Mouse (Mus musculus): ENCODE measurements around the gene Nsun4. TPM values are rescaled to one million over a fixed set of nuclear protein-coding genes. Genes with fewer than 3 reads are reported as not detected.
A peak's percentile ranks its signal among the peaks of the same experiment; 100 is the strongest.

Gene Nsun4
- polyA plus RNA-seq, 2 experiments, result 4.4 to 7.0 TPM

DNA sequence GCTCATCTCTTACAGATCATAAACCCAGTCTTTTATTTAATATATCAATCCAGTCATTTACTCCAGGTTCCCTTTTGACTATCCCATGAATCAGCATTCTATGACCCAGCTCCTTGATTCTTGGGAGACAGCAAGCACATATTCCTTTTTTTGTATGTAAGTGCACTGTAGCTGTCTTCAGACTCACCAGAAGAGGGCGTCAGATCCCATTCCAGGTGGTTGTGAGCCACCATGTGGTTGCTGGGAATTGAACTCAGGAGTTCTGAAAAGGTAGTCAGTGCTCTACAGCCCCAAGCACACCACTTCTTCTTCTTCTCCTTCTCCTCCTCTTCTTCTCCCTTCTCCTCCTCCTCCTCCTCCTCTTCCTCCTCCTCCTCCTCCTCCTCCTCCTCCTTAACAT lies 3.9 kb upstream of the Nsun4 start:
- Histone ChIP-seq H3K4me1 (replicated peaks; ENCODE audit: control insufficient read depth in 2 of 2, insufficient read depth in 2 of 2, low read length in 1 of 2) (peaks cover 5 to 9% of the 10 kb centered on the region in 2 experiments), H3K9me3 (ENCODE audit: control insufficient read depth, low read length) (no peaks in the 10 kb centered on the region), H3K9ac (replicated peaks) (no peak overlapping the region), H3K4me2 (ENCODE audit: low read depth) (no peak overlapping the region), H3K27me3 (ENCODE audit: control insufficient read depth, insufficient read depth, low read length) (no peaks in the 10 kb centered on the region), H3K4me3 (ENCODE audit: insufficient read depth in 1 of 2, low read depth in 2 of 2, low read length in 2 of 2) (no peak overlapping the region), H3K36me3 (replicated peaks; ENCODE audit: control insufficient read depth, insufficient read depth, low read depth) (no peaks in the 10 kb centered on the region), H3K27ac (no peak overlapping the region)
- WGBS (ENCODE audit: insufficient replicate concordance), result 0% methylated on average over 1 of the region's 1 CpGs
- DNase-seq (ENCODE audit: low read depth in 3 of 3, low spot score in 3 of 3) (no peak), ATAC-seq (ENCODE audit: insufficient read depth) (no peak)
- TF ChIP-seq CTCF (IDR thresholded peaks at IDR 0.05; ENCODE audit: low read depth) (0 out of 2 replicates have a peak, but pooled peaks have one; percentile 28), EP300 (IDR thresholded peaks at IDR 0.05; ENCODE audit: low read depth) (no peak)

DNA sequence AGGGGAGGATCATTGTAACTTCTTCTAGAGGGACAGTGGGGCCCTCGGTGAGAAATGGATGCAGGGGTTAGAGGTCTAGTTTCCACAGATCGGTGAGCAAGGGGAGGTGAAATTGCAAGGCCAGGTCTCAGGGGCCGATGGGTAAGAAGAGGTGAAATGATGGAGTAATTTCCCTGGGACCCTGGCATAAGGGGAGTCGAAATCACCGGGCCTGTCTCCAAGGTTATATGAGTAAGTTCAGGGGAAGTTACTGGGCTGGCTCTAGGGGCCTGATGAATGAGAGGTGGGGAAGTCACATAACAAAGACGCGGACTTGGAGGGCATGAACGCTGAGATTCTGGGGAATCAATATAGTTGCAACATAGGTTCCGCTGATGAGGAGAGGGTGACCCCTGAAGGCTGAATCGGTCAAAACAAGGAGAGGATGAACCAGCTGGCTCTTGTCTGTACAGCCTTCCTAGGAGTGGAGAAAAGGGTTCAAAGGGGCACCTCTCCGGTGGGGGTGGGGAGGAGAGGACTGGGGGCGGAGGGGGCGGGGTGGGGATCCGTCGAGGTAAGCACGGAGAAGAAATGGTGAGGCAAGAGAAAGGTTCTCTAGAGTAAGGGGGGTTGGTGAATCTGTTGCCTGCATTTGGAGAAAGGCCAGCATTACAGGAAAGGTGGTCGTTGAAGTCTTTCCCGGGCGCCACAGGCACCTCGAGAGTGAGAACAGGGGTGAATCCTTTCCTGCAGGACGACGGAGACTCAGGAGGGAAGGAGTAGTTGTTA lies 966 bp downstream of the Nsun4 start:
- DNase-seq (ENCODE audit: low read depth in 3 of 3, low spot score in 3 of 3) (peak in 1 of 3 experiments; percentile 24), ATAC-seq (ENCODE audit: insufficient read depth) (peak; percentile 21; the same call in 1 of the 2 replicates)
- 9% methylated on average over 22 of the region's 22 CpGs for WGBS (ENCODE audit: insufficient replicate concordance)
- Histone ChIP-seq H3K4me1 (replicated peaks; ENCODE audit: control insufficient read depth in 2 of 2, insufficient read depth in 2 of 2, low read length in 1 of 2) (peaks cover 8 to 13% of the 10 kb centered on the region in 2 experiments), H3K27me3 (ENCODE audit: control insufficient read depth, insufficient read depth, low read length) (no peaks in the 10 kb centered on the region), H3K27ac (peak overlapping the region; percentile 93), H3K9me3 (ENCODE audit: control insufficient read depth, low read length) (no peaks in the 10 kb centered on the region), H3K4me3 (ENCODE audit: insufficient read depth in 1 of 2, low read depth in 2 of 2, low read length in 2 of 2) (peak overlapping the region; percentile 66 to 91), H3K9ac (replicated peaks) (peak overlapping the region; percentile 77), H3K36me3 (replicated peaks; ENCODE audit: control insufficient read depth, insufficient read depth, low read depth) (no peaks in the 10 kb centered on the region; the same call in 1 of the 2 replicates), H3K4me2 (ENCODE audit: low read depth) (peak overlapping the region; percentile 90)
- TF ChIP-seq EP300 (IDR thresholded peaks at IDR 0.05; ENCODE audit: low read depth), result no peak
- TF ChIP-seq CTCF (IDR thresholded peaks at IDR 0.05; ENCODE audit: low read depth), result peak; percentile 43

DNA sequence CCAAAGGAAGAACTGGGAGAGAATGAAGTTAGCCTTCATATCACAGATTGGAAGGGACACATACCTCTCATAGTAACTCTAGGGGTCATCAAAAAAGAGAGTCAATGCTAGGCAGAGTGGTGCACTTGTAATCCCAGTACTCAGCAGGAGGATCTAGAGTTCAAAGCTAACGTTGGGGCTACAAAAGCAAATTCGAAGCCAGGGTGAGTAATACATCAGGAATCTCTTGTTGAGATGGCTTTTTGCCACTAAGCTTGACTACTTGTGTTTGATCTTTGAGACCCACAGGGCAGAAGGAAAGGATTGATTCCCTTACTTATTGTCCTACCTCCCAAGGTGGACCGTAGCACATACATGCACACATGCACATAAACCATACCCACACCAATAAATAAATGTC lies 4.5 kb downstream of the Nsun4 start:
- ATAC-seq (ENCODE audit: insufficient read depth), result no peak

DNA sequence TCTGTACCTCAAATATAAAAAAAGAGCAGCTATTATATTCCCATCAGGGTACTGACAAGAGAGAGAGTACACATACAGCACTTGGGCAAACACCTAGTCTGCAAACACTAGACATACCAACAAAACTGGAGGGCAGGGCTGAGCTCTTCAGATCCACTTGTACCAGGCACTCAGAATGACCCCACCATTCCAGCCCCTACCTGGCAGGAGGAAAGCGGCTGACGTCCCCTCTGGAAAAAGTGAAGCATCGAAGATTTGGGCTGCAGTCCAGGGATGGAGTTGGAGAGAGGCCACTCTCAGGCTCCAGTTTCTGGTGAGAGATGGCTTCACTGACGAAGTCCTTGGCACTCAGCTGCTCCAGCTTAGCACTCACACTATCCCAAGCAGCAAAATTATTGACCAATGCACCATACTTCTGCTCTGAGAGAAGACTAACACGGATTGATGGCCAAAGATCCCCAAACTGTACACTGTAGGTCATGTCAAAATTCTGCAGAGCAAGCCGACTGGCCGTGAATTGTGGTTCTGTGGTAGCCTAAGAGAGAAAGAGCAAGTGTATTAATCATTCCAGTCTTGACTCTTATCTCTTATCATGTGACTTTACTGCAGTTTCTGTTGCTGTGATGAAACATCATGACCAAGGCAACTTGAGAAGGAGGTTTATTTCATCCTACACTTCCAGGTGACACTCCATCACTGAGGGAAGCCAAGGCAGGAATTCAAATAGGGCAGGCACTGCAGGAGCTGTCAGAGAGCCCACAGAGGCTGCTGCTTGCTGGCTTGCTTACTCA lies 5.4 kb downstream of the Nsun4 start:
- WGBS (ENCODE audit: insufficient replicate concordance), result 67% methylated on average over 7 of the region's 7 CpGs

More for the DNA sequence above, 4.5 kb downstream of the Nsun4 start:
- Histone ChIP-seq H3K36me3 (replicated peaks; ENCODE audit: control insufficient read depth, insufficient read depth, low read depth) (no peaks in the 10 kb centered on the region; the same call in 1 of the 2 replicates), H3K9ac (replicated peaks) (no peak overlapping the region), H3K4me2 (ENCODE audit: low read depth) (no peak overlapping the region), H3K27me3 (ENCODE audit: control insufficient read depth, insufficient read depth, low read length) (no peaks in the 10 kb centered on the region), H3K4me3 (ENCODE audit: insufficient read depth in 1 of 2, low read depth in 2 of 2, low read length in 2 of 2) (no peak overlapping the region), H3K27ac (no peak overlapping the region), H3K4me1 (replicated peaks; ENCODE audit: control insufficient read depth in 2 of 2, insufficient read depth in 2 of 2, low read length in 1 of 2) (peaks cover 8 to 9% of the 10 kb centered on the region in 2 experiments), H3K9me3 (ENCODE audit: control insufficient read depth, low read length) (no peaks in the 10 kb centered on the region)
- WGBS (ENCODE audit: insufficient replicate concordance), result 73% methylated on average over 3 of the region's 3 CpGs
- TF ChIP-seq CTCF (IDR thresholded peaks at IDR 0.05; ENCODE audit: low read depth) (no peak), EP300 (IDR thresholded peaks at IDR 0.05; ENCODE audit: low read depth) (no peak)
- DNase-seq (ENCODE audit: low read depth in 3 of 3, low spot score in 3 of 3), result no peak

DNA sequence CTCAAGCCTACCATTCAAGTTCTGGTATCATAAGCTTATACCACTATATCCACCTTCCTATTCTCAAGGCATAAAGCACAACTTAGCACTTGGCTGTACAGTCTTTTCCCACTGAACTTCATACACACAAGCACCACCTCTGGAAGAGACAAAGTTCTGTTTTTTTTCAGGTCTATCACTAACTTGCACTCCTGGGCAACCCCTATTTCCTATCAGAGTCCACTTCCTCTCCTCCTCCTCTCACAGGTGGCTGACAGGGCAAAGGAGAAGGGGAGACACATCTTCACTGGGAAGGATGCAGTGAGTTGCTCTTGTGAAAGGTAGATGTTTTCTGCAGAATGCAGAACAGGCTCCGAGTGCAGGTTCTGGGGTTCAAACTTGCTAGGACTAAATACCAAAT lies 6.0 kb downstream of the Nsun4 start:
- no peak for DNase-seq (ENCODE audit: low read depth in 3 of 3, low spot score in 3 of 3)
- 72% methylated on average over 1 of the region's 1 CpGs for WGBS (ENCODE audit: insufficient replicate concordance)
- Histone ChIP-seq H3K4me2 (ENCODE audit: low read depth) (no peak overlapping the region), H3K9me3 (ENCODE audit: control insufficient read depth, low read length) (no peaks in the 10 kb centered on the region), H3K27me3 (ENCODE audit: control insufficient read depth, insufficient read depth, low read length) (no peaks in the 10 kb centered on the region), H3K4me3 (ENCODE audit: insufficient read depth in 1 of 2, low read depth in 2 of 2, low read length in 2 of 2) (no peak overlapping the region), H3K4me1 (replicated peaks; ENCODE audit: control insufficient read depth in 2 of 2, insufficient read depth in 2 of 2, low read length in 1 of 2) (peaks cover 4 to 5% of the 10 kb centered on the region in 2 experiments), H3K27ac (no peak overlapping the region), H3K36me3 (replicated peaks; ENCODE audit: control insufficient read depth, insufficient read depth, low read depth) (no peaks in the 10 kb centered on the region; the same call in 1 of the 2 replicates), H3K9ac (replicated peaks) (no peak overlapping the region)
- no peak for TF ChIP-seq EP300 (IDR thresholded peaks at IDR 0.05; ENCODE audit: low read depth)
- no peak for ATAC-seq (ENCODE audit: insufficient read depth)

More for the DNA sequence above, 5.4 kb downstream of the Nsun4 start:
- Histone ChIP-seq H3K9me3 (ENCODE audit: control insufficient read depth, low read length) (no peaks in the 10 kb centered on the region), H3K27ac (no peak overlapping the region), H3K27me3 (ENCODE audit: control insufficient read depth, insufficient read depth, low read length) (no peaks in the 10 kb centered on the region), H3K36me3 (replicated peaks; ENCODE audit: control insufficient read depth, insufficient read depth, low read depth) (no peaks in the 10 kb centered on the region; the same call in 1 of the 2 replicates), H3K4me1 (replicated peaks; ENCODE audit: control insufficient read depth in 2 of 2, insufficient read depth in 2 of 2, low read length in 1 of 2) (peaks cover 4 to 5% of the 10 kb centered on the region in 2 experiments), H3K4me3 (ENCODE audit: insufficient read depth in 1 of 2, low read depth in 2 of 2, low read length in 2 of 2) (no peak overlapping the region), H3K4me2 (ENCODE audit: low read depth) (no peak overlapping the region), H3K9ac (replicated peaks) (no peak overlapping the region)
- no peak for TF ChIP-seq CTCF (IDR thresholded peaks at IDR 0.05; ENCODE audit: low read depth)
- TF ChIP-seq EP300 (IDR thresholded peaks at IDR 0.05; ENCODE audit: low read depth), result no peak
- DNase-seq (ENCODE audit: low read depth in 3 of 3, low spot score in 3 of 3) (no peak), ATAC-seq (ENCODE audit: insufficient read depth) (no peak)

Measured in liver, embryonic 14.5 days (tissue).